Mouse (Mus musculus): ENCODE results near the gene Tmem14a. TPM values are rescaled to one million over a fixed set of nuclear protein-coding genes. Genes with fewer than 3 reads are reported as not detected.

The Tmem14a gene
- polyA plus RNA-seq, 1 experiment from 2014 or later: 15.5 TPM

- H3K9ac ChIP-seq: no peak within 1 kb of the TSS
- WGBS: 75% methylated on average over 8 of the region's 8 CpGs
- H3K27me3 ChIP-seq (replicated peaks): no peaks in the 10 kb centered on the region
- H3K27ac ChIP-seq: no peak within 1 kb of the TSS
- no peak for ATAC-seq (replicated peaks)
- H3K4me1 ChIP-seq: no peaks in the 10 kb centered on the region
- no peaks in the 10 kb centered on the region for H3K9me3 ChIP-seq
- no peaks in the 10 kb centered on the region for H3K36me3 ChIP-seq (replicated peaks)
- no peak within 1 kb of the TSS for H3K4me3 ChIP-seq
- H3K4me2 ChIP-seq: no peak within 1 kb of the TSS
Observed at GRCm38 (mm10) chr1:21239911-21240898, 21.8 kb downstream of the Tmem14a start, which contains the start of gene Gsta3. Gsta3 (plus strand) TSS chr1:21240589.

- H3K36me3 ChIP-seq (replicated peaks): no peaks in the 10 kb centered on the region
- no peak for ATAC-seq (replicated peaks)
- no peak overlapping the region for H3K27ac ChIP-seq
- H3K4me1 ChIP-seq: no peaks in the 10 kb centered on the region
- no peak overlapping the region for H3K4me2 ChIP-seq
- H3K9ac ChIP-seq: no peak overlapping the region
- H3K9me3 ChIP-seq: no peaks in the 10 kb centered on the region
- H3K4me3 ChIP-seq: no peak overlapping the region
- H3K27me3 ChIP-seq (replicated peaks): no peaks in the 10 kb centered on the region
- 79% methylated on average over 1 of the region's 1 CpGs for WGBS
Observed at GRCm38 (mm10) chr1:21241096-21241495, 22.7 kb downstream of the Tmem14a start.

GRCm38 (mm10) chr1:21244290-21244960 lies 26.1 kb downstream of the Tmem14a start:
- WGBS: 79% methylated on average over 4 of the region's 4 CpGs

GRCm38 (mm10) chr1:21246136-21246535 lies 27.8 kb downstream of the Tmem14a start:
- Histone ChIP-seq H3K4me2 (no peak overlapping the region), H3K36me3 (replicated peaks) (no peaks in the 10 kb centered on the region), H3K9ac (no peak overlapping the region), H3K4me3 (no peak overlapping the region), H3K27me3 (replicated peaks) (no peaks in the 10 kb centered on the region), H3K9me3 (no peaks in the 10 kb centered on the region), H3K27ac (no peak overlapping the region), H3K4me1 (no peaks in the 10 kb centered on the region)
- no peak for ATAC-seq (replicated peaks)
- WGBS: 59% methylated on average over 3 of the region's 3 CpGs

More at GRCm38 (mm10) chr1:21244290-21244960, 26.1 kb downstream of the Tmem14a start:
- H3K9ac ChIP-seq: no peak overlapping the region
- H3K4me2 ChIP-seq: no peak overlapping the region
- H3K27ac ChIP-seq: no peak overlapping the region
- H3K27me3 ChIP-seq (replicated peaks): no peaks in the 10 kb centered on the region
- H3K4me1 ChIP-seq: no peaks in the 10 kb centered on the region
- H3K9me3 ChIP-seq: no peaks in the 10 kb centered on the region
- no peaks in the 10 kb centered on the region for H3K36me3 ChIP-seq (replicated peaks)
- H3K4me3 ChIP-seq: no peak overlapping the region
- no peak for ATAC-seq (replicated peaks)

- H3K27ac ChIP-seq: no peak overlapping the region
- no peak overlapping the region for H3K4me2 ChIP-seq
- no peaks in the 10 kb centered on the region for H3K9me3 ChIP-seq
- no peak for ATAC-seq (replicated peaks)
- H3K27me3 ChIP-seq (replicated peaks): no peaks in the 10 kb centered on the region
- H3K4me1 ChIP-seq: no peaks in the 10 kb centered on the region
- H3K4me3 ChIP-seq: no peak overlapping the region
- no peak overlapping the region for H3K9ac ChIP-seq
- no peaks in the 10 kb centered on the region for H3K36me3 ChIP-seq (replicated peaks)
Observed at GRCm38 (mm10) chr1:21247896-21248295, 29.5 kb downstream of the Tmem14a start.

GRCm38 (mm10) chr1:21248560-21249390 lies 30.4 kb downstream of the Tmem14a start:
- ATAC-seq (replicated peaks): no peak
- Histone ChIP-seq H3K9me3 (no peaks in the 10 kb centered on the region), H3K4me2 (no peak overlapping the region), H3K27me3 (replicated peaks) (no peaks in the 10 kb centered on the region), H3K27ac (no peak overlapping the region), H3K4me3 (no peak overlapping the region), H3K36me3 (replicated peaks) (no peaks in the 10 kb centered on the region), H3K4me1 (no peaks in the 10 kb centered on the region), H3K9ac (no peak overlapping the region)
- 86% methylated on average over 9 of the region's 9 CpGs for WGBS

- no peak overlapping the region for H3K4me3 ChIP-seq
- no peak overlapping the region for H3K27ac ChIP-seq
- 45% methylated on average over 6 of the region's 6 CpGs for WGBS
- no peak for ATAC-seq (replicated peaks)
- H3K4me2 ChIP-seq: no peak overlapping the region
- H3K36me3 ChIP-seq (replicated peaks): no peaks in the 10 kb centered on the region
- H3K4me1 ChIP-seq: no peaks in the 10 kb centered on the region
- H3K9ac ChIP-seq: no peak overlapping the region
- no peaks in the 10 kb centered on the region for H3K9me3 ChIP-seq
- no peaks in the 10 kb centered on the region for H3K27me3 ChIP-seq (replicated peaks)
Observed at GRCm38 (mm10) chr1:21251661-21252060, 33.3 kb downstream of the Tmem14a start.

- Histone ChIP-seq H3K4me3 (no peak overlapping the region), H3K9ac (no peak overlapping the region), H3K27me3 (replicated peaks) (no peaks in the 10 kb centered on the region), H3K27ac (no peak overlapping the region), H3K4me2 (no peak overlapping the region), H3K9me3 (no peaks in the 10 kb centered on the region), H3K36me3 (replicated peaks) (no peaks in the 10 kb centered on the region), H3K4me1 (no peaks in the 10 kb centered on the region)
- ATAC-seq (replicated peaks): no peak
- 91% methylated on average over 10 of the region's 10 CpGs for WGBS
Observed at GRCm38 (mm10) chr1:21252566-21253302, 34.4 kb downstream of the Tmem14a start.

- no peak for ATAC-seq (replicated peaks)
- Histone ChIP-seq H3K36me3 (replicated peaks) (no peaks in the 10 kb centered on the region), H3K4me3 (no peak overlapping the region), H3K9me3 (no peaks in the 10 kb centered on the region), H3K4me2 (no peak overlapping the region), H3K9ac (no peak overlapping the region), H3K4me1 (no peaks in the 10 kb centered on the region), H3K27me3 (replicated peaks) (no peaks in the 10 kb centered on the region), H3K27ac (no peak overlapping the region)
- 90% methylated on average over 1 of the region's 1 CpGs for WGBS
Observed at GRCm38 (mm10) chr1:21253303-21253650, 34.9 kb downstream of the Tmem14a start.

GRCm38 (mm10) chr1:21253856-21254255 lies 35.5 kb downstream of the Tmem14a start:
- H3K27me3 ChIP-seq (replicated peaks): no peaks in the 10 kb centered on the region
- WGBS: 80% methylated on average over 4 of the region's 4 CpGs
- no peak overlapping the region for H3K4me2 ChIP-seq
- no peaks in the 10 kb centered on the region for H3K36me3 ChIP-seq (replicated peaks)
- no peak overlapping the region for H3K9ac ChIP-seq
- no peak for ATAC-seq (replicated peaks)
- no peaks in the 10 kb centered on the region for H3K4me1 ChIP-seq
- no peak overlapping the region for H3K27ac ChIP-seq
- H3K4me3 ChIP-seq: no peak overlapping the region
- no peaks in the 10 kb centered on the region for H3K9me3 ChIP-seq

- no peaks in the 10 kb centered on the region for H3K9me3 ChIP-seq
- no peak for ATAC-seq (replicated peaks)
- WGBS: 89% methylated on average over 7 of the region's 7 CpGs
- H3K27me3 ChIP-seq (replicated peaks): no peaks in the 10 kb centered on the region
- H3K36me3 ChIP-seq (replicated peaks): no peaks in the 10 kb centered on the region
- H3K27ac ChIP-seq: no peak overlapping the region
- H3K9ac ChIP-seq: no peak overlapping the region
- H3K4me2 ChIP-seq: no peak overlapping the region
- no peak overlapping the region for H3K4me3 ChIP-seq
- H3K4me1 ChIP-seq: no peaks in the 10 kb centered on the region
Observed at GRCm38 (mm10) chr1:21255625-21256345, 37.4 kb downstream of the Tmem14a start.
